Mouse (Mus musculus): ENCODE data around the gene Fign.

DNA sequence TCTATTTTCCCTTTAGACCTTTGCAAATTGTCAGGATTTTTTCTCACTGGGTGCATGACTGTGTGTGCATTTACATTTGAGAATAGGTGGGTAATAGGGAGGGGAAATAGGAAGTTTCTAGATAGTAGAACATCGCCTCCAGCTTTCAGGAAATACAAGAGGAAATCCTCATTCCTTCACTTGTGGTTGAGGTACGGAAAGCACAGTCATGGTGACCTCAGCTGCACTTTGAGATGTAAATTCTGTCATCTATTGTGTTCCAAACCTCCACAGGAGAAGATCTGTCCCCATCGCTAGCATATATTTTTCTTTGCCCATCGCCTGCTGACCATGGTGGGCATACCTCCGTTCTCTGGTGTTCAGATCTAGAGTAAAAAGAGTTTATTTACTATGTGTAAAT, 22.7 kb upstream of the Fign start:
- TF ChIP-seq POLR2A (IDR thresholded peaks at IDR 0.05; ENCODE audit: borderline replicate concordance, control insufficient read depth, low read depth, low read length), result no peak
- TF ChIP-seq CTCF (IDR thresholded peaks at IDR 0.05; ENCODE audit: control insufficient read depth, insufficient read depth, low read length), result no peak
